Mouse (Mus musculus) thymus, postnatal 10 days (tissue): ENCODE measurements around the gene Gpn2.
A peak's percentile ranks its signal among the peaks of the same experiment; 100 is the strongest.

Source experiments
- DNase-seq, 2 experiments: peaks; one replicate each; pipeline ENCODE4 v3.0.0; 2021; ENCODE audit warnings: low spot score in 2 of 2

Gene Gpn2

GRCm38 (mm10) chr4:133584059-133584951 lies at the start of gene Gpn2:
Gpn2 (plus strand) TSS chr4:133584362.
- DNase-seq: peak; percentile 72 to 83

DNA sequence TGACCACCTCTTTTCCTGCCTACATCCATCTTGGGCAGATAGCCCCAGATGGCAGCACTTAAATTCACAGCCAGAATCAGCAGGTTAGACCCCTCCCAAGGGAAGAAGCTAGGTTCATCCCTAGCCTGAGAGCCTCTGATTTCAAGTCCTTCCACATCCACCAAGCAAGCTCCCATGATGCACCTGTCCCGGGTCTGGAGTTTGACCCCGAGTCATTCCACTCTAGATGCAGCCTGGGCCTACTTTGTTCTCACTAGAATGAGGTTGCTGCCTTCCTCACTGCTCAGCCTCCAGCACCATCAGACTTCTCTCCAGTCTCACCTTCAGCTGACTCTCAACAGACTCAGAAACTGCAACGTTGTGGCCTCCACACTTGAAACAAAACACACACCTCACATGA lies 48.1 kb upstream of the Gpn2 start:
- DNase-seq: no peak

DNA sequence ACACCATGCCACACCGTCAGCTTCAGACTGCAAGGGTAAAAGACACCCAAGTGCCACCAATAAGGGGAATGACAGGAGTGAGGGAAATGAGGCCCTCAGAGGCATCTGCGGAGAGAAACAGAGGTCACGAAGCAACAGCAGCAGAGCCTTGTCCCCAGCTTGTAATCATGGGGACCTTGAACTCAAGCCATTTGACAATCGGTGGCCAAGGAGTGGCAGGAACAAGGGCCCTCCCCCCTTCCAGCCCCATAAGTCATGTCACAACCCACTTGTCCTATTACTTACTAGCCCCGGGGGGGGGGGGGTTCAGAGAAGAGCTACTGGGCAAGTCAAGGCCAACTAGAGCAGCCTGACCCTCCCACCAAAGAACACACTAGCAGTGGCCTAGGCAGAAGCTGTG lies 47.5 kb upstream of the Gpn2 start:
- no peak for DNase-seq

DNA sequence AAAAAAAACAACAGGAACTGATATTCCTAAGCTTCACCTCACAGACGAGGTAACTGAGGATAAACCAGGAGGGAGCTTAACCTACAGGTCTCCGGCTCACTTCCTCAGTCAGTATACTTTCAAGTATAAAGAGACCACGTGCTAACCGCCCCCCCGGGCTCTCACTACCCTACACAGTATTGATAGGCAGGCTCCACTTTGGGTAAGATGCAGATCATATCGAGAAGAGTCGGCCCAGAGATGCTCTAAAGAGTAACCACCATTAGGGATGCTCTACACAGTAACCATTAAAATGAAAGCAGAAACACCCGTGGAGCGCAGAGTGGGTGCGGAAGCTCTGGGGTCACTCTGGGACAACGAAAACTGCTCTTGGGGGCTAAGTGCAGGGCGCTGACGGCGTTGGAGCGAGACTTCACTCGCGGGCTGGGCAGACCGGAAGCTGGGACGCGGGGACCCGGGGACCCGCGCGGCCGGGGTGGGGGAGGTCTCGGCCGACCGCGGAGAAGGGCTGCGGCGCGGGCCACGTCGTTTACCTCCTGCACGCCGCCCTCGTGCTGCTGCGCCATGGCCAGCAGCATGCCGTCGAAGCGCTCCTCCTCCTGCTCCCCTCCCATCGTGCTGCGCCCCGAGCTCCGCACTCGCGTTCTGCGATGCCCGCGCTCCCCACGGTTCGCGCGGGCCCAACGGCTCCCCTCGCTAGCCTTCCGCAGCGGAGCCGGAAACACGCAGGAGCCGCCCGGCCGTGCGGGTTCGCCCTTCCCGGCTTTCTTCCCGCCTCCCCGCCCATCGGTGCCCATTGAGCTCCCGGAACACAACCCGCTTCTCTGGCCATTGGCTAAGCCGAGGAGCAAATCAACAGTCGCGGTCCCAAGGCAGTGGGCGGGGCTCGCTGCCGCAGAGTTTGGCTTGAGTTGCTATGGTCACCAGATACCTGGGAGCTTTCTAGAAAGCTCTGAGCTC lies 38.6 kb upstream of the Gpn2 start, which contains the start of gene Nudc:
Gene Nudc (minus strand): TSS at position 725 of the 960 bp plus-strand sequence.
- DNase-seq: peak; percentile 90 to 93

DNA sequence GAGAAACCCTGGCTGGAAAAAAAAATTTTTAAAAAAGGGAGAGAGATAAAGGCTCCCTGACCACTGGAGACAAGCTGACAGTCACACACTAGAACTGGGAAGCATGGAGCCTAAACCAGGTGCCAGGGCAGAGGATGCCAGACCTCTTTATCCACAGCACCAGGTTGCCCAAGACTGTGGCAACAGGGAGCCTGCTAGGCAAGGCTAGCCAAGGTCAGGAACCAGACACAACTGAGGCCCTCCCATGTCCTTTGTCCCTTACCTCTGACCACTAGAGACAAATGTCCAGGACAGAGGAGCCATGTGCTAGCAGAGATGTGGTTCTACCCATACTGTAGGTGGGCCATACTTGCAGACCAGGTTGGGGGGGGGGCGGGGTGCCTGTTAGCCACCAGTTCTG lies 32.1 kb upstream of the Gpn2 start:
- no peak for DNase-seq

- no peak for DNase-seq
Observed at GRCm38 (mm10) chr4:133552768-133553447, 31.3 kb upstream of the Gpn2 start, which contains the start of gene Nr0b2. Nr0b2 (plus strand) TSS chr4:133553376.

- no peak for DNase-seq
Observed at GRCm38 (mm10) chr4:133553448-133554330, 30.5 kb upstream of the Gpn2 start.

DNA sequence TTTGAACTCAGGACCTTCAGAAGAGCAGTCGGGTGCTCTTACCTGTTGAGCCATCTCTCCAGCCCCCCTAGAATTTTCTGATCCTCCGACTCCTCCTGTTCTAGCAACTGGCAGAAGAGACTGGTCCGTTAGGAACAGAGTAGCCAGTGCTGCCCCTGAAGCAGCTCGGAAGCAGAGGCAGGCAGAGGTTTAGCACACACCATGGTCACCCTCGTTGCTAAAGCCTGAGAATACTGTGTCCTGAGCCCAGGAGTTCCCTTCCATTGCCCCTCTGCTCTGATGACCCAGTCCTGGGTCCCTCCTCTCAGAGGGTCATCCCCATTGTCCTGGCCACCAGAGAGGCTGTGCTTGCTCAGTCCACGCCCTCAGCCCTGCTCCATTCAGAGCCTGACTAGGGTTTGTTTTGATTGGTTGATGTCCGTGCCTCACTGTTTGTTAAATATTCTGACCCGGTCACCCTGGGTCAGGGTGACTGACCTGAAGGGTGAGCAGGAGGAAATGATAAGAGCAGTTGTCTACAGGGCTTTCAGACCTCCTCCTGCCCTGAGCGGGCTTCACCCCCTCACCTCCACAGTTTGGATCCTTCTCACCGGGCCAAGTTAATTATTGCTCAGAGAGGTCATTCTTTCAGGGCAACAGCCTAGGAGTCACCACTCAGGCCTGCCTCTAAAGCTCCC lies 27.0 kb upstream of the Gpn2 start:
- no peak for DNase-seq

GRCm38 (mm10) chr4:133559846-133560245 lies 24.3 kb upstream of the Gpn2 start:
- no peak for DNase-seq

DNA sequence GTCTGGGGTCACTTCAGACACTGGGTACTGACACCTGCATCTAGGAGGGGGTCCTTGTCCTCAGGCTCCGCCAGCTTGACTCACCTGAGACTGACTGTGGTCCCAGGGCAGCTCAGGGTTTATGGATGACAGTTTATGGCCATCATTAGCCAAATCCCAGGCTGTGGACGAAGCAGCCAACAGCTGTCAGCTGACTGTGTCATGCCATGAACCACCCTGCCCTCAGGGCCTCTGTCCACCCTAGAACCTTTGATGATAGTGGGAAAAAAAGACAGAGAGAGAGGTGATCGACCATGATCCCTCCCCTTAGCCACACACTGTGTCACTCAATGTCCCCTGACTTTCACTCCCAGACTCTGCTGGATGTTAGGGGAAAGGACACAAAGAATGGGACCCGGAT lies 22.5 kb upstream of the Gpn2 start:
- no peak for DNase-seq

DNA sequence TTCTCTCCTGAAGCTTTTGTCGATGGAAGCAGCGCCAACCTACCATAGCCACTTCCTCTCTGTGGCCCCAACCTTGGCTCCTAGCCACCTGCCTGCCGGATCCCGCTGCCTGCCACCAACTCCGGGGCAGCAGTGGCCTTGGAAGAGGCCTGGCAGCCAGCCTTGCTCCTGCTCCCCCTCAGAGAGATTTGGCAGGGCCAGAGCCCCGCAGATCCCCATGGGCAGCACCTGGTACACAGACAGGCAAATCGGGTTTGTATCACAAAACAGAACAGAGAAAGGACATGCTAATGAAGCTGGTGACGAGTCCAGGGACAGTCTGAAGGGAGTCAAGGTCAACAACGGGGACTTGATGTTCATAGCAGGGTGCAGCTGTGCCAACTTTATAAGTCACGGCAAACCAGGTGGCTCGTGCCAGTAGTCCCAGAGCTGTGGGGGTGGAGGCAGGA lies 21.0 kb upstream of the Gpn2 start:
- no peak for DNase-seq

GRCm38 (mm10) chr4:133567251-133567650 lies 16.9 kb upstream of the Gpn2 start:
- DNase-seq: no peak

- no peak for DNase-seq
Observed at GRCm38 (mm10) chr4:133569291-133570065, 14.7 kb upstream of the Gpn2 start.

DNA sequence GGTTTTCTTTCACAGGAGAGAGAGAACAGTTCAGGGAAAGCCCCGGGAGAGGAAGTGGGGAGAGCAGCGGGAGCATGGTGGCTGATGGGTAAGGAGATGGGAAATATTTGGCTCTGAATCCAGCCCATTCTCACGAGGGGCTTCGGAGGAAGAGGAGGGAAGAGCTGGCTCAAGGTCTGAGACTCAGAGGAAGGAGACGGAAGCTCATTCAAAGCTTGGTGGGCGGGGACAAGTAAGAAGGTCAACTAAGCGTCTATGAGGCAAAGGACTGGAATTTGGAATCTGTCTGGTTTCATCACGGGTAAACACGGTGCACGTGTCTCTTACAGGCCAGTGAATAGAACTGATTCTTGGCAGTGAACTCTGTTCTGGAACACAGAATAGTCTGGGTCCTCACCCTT lies 14.1 kb upstream of the Gpn2 start:
- DNase-seq: no peak

- DNase-seq: peak; percentile 71 to 79
Observed at GRCm38 (mm10) chr4:133574070-133574842, 9.9 kb upstream of the Gpn2 start, which contains the start of gene Gpatch3. Gpatch3 (plus strand) TSS chr4:133574745.

- DNase-seq: no peak
Observed at GRCm38 (mm10) chr4:133574843-133575202, 9.3 kb upstream of the Gpn2 start.

- DNase-seq: no peak
Observed at GRCm38 (mm10) chr4:133577983-133578382, 6.2 kb upstream of the Gpn2 start.

GRCm38 (mm10) chr4:133583690-133584058 lies 488 bp upstream of the Gpn2 start:
- DNase-seq: no peak

DNA sequence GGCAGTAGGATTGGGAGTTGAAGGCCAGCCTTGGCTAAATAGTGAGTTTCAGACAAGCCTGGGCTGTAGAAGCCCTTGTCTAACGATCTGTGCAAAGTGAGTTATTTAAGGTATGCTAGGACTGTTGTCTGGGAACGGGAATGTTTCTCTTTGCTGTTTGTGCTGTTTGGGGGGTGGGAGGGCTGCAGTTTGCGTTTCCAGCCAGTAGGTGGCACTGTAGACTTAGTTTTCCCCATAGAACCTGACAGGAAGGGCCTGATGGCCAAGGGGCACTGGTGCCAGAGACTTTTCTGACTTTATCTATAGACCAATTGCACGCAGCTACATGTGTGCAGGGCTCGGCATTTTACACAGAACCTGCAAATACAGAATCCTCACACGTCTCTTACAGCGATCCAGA lies 8.4 kb downstream of the Gpn2 start:
- peak in 1 of 2 experiments; percentile 60 for DNase-seq
